12 mouse cellular contexts compared by ENCODE assay signal in the genomic region with DNA sequence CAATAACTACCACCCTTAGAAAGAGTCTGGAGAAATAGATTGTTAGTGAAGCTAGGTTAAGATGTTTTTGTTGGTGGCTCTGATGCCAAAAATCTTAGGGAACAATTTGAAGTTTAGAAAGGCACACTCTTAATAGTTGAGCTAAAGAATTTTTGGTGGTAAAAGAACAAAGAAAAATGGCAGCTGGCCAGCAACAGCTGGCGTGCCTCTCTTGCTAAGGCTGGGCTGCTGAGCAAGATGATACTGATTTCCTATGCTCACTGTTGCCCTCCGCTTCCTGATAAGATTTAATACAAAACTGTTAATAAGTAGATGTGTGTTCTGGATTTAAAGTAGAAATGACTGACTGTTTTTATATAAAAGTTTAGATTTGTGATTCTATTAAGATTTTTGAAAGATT. TPM values are rescaled to one million over a fixed set of nuclear protein-coding genes. Genes with fewer than 3 reads are reported as not detected.
"Had no signal": no experiment of that assay in that cellular context is flagged by ENCODE, and none has a peak within 500 bp of the region (broad histone marks: within the 10 kb centered on the region; RNA-seq: fewer than 3 reads in every experiment).

No protein-coding gene starts in this region.

- H3K4me2 ChIP-seq: hindbrain, embryonic 14.5 days; intestine, embryonic 15.5 days; liver, embryonic 13.5 days; lung, embryonic 15.5 days; midbrain, embryonic 13.5 days had no signal

- ATAC-seq: intestine, embryonic 15.5 days; midbrain, embryonic 13.5 days had no signal

- DNase-seq: kidney, adult 18-20 months; liver; liver, embryonic 13.5 days; right cerebral cortex, postnatal 25 days; thymus, postnatal 36 days had no signal

- H3K9ac ChIP-seq: hindbrain, embryonic 14.5 days; intestine, embryonic 15.5 days; liver, embryonic 13.5 days; lung, embryonic 15.5 days; midbrain, embryonic 13.5 days had no signal

- H3K4me3 ChIP-seq: intestine, embryonic 15.5 days; left cerebral cortex, adult 2 months; liver, embryonic 13.5 days; lung, embryonic 15.5 days; midbrain, embryonic 13.5 days had no signal

- H3K4me1 ChIP-seq: intestine, embryonic 15.5 days; lung, embryonic 15.5 days; midbrain, embryonic 13.5 days had no signal

- H3K27ac ChIP-seq: hindbrain, embryonic 14.5 days; intestine, embryonic 15.5 days; left cerebral cortex, adult 2 months; liver, embryonic 13.5 days; lung, embryonic 15.5 days; midbrain, embryonic 13.5 days had no signal

- H3K27me3 ChIP-seq: intestine, embryonic 15.5 days; liver, embryonic 13.5 days; lung, embryonic 15.5 days; midbrain, embryonic 13.5 days had no signal

- H3K9me3 ChIP-seq: intestine, embryonic 15.5 days; liver, embryonic 13.5 days; lung, embryonic 15.5 days; midbrain, embryonic 13.5 days had no signal

RNA-seq across cellular contexts. Expression of a gene that starts 13.6 kb away (rescaled TPM):
- polyA plus RNA-seq: hindbrain, embryonic 14.5 days; limb, embryonic 11.5 days; small intestine, adult 2 months had no signal
